Mouse (Mus musculus): ENCODE measurements around the gene Phc1.

DNA sequence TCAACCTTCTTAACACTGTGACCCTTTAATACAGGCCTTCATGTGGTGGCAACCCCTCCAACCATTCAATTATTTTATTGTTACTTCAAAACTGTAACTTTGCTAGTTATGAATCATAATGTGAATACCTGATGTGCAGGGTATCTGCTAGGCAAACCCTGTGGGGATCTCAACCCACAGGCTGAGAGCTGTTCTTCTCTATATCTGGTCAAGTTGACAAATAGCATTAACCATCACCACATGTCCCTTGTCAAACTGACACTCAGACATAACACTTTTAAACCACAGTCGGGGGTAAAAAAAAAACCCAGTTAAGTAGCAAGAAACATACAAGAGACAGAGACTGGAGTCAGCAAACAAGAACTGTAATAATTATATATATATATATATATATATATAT lies 55.5 kb downstream of the Phc1 start:
- TF ChIP-seq CTCF (IDR thresholded peaks at IDR 0.05; ENCODE audit: low read depth, low read length): no peak
- no peak for TF ChIP-seq POLR2A (IDR thresholded peaks at IDR 0.05; ENCODE audit: borderline replicate concordance, low read depth, low read length)
